Mouse (Mus musculus) liver, adult (tissue): ENCODE measurements around the gene Xpr1.

Experiments used
- GATA4 ChIP-seq: IDR thresholded peaks from 2 replicates; pipeline ENCODE4 v1.6.1; 2014; ENCODE audit warnings: mild to moderate bottlenecking, low read length; ENCODE audit not compliant: insufficient replicate concordance

Gene Xpr1

DNA sequence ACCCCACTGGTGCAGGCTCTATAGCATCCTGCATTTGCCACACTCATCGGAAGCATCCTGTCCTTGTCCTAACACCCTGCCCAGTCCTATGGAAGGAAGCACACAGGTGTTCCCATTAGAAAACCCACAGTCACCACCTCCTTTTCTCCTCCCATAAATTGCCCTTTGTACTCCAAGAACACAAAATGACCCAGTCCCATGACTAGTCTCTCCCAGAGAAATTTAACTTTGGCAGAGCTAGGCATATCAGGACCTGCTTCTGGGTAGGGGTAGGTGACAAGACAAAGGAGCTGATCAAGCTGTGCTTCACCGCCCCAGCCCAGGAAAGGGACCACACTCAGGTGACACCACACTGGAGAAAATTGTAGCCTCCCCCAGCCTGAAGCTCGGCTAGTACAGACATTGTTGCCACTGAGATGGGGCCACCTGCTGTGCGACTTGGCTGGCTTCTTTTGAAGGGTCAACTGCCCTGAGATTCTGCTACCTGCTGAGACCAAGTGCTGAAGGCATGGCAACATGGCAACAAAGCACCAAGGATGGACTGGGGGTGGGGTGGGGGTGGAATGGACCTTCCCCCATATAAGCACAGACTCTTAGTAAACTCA lies 166.6 kb downstream of the Xpr1 start:
- TF ChIP-seq GATA4: no peak

DNA sequence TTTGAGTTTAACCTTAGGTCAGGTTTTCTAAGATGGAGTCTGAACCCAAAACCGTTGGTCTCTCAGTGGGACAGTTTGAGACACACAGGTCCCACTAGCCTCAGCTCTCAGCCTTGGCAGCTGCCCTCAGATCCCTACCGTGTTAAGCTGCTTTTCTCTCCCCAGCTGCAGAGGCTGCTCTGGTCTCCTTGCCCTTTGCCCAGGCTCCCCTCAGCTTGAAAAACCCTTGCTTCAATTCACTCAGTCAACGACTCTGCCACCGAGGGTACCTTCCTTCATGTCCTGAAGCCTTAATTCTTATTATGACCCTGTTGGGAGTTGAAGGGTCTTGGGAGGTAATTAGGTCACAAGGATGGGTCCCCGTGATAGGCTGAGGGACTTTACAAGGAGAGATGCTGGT lies 167.3 kb downstream of the Xpr1 start:
- TF ChIP-seq GATA4: no peak

DNA sequence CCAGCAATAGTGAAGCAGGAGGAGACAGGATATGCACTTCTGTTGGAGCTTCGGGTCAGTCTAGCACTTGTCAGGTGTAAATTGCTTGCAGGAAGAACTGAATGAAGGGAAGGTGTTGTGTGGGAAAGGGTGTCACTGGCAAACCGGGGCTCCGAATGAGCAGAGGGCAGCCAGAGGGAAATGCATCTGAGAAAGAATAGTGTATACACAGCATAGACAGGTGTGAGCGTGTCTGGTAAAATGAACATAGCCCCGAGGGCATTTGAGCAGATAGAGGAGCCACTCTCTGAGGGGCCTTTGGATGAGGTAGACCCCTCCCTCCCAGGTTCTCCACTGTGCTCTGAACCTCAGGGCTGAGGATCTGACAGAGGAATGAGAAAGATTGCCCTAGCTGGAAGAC lies 169.2 kb downstream of the Xpr1 start:
- no peak for TF ChIP-seq GATA4

- TF ChIP-seq GATA4: no peak
Observed at GRCm38 (mm10) chr1:155247441-155247840, 169.8 kb downstream of the Xpr1 start.

DNA sequence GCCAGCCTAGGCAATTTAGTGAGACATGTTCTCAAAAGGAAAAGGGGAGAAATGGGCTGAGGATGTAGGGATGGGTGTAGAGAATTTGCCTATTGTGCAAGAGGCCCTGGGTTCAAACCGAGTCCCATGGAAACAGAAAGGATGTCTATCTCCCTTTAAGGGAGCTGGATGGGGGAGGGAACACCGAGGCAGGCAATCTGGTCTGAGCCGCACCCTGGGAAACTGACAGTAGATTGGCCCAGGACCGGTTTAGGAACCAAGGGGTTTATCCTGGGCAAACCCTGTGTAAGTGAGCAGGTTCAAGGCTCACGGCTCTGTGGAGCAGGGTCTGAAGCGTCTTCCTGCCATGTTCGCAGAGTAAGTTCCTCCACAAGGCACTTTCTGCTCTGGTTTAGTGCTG lies 171.7 kb downstream of the Xpr1 start:
- TF ChIP-seq GATA4: no peak

DNA sequence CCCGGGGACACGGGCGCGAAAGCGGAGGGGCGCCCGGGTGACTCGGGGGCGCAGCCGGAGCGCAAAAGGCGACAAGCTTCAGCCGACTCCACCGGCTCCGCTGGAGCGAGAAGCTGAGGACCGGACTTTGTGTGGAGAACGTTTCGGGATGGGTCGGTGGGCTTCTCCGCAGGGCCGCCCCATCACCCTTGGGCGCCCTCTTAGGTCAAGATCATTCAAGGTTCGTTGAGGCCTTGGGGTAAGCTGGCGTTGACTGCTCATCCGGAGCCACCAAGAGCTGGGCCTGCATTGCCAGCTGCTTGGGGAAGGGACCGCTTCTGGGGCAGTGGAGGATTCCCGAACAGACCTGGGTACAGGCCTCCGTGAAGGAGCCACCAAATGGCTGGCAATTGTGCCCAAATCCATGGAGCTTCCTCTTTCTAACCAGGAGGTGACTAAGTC lies 172.4 kb downstream of the Xpr1 start:
- TF ChIP-seq GATA4: no peak

GRCm38 (mm10) chr1:155243797-155244770 lies 173.1 kb downstream of the Xpr1 start, which contains the start of gene BC034090:
BC034090 (minus strand) TSS chr1:155244444.
- TF ChIP-seq GATA4: no peak

DNA sequence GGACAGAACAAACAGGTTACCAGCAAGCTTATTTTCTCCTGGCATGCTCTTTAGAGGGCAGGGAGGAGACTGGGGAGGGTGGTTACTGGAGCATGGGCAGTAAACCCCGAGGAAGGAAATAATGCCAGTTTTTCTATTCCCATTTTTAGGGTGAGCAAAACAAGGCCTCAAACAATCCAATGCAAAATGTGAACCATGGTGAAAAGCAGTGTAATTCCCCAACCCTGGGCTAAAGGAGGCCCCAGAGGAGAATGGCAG lies 174.8 kb downstream of the Xpr1 start:
- TF ChIP-seq GATA4: no peak

DNA sequence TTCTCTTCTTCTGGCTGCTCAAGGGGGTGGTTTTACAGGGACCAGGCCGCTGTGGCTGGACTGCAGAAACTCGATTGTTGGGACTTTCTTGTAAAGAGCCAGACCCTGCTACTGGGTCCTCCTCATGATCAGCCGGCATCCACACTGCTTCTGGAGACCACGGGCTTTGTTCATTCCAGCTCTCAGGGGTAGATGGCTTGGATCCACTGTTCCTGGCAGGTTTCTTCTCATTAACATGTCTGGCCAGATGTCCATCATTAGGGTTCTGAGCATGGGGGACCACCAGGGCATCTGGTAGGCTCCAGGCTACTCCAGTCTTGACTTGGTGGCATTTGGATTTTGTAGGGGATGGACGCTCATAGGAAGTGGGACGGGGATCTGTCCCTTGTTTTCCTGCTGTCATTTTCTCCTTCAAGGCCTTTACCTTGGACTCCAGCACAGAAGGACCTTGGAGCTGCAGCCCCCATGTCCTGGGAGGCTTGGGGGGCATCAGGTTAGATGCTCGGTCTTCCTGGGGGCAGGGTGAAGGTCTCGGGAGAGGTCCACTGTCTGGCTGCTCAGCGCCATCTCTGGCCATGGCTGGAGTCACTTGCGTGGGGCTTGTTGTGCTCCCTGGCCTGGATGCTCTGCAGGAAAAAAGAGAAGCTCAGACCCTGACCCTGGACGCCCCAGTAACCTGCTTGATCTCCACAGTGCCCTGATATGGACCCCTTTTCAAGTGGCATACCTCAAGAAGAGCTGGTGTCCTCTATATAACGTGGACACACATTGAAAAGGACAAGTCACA lies 175.3 kb downstream of the Xpr1 start:
- TF ChIP-seq GATA4: no peak

DNA sequence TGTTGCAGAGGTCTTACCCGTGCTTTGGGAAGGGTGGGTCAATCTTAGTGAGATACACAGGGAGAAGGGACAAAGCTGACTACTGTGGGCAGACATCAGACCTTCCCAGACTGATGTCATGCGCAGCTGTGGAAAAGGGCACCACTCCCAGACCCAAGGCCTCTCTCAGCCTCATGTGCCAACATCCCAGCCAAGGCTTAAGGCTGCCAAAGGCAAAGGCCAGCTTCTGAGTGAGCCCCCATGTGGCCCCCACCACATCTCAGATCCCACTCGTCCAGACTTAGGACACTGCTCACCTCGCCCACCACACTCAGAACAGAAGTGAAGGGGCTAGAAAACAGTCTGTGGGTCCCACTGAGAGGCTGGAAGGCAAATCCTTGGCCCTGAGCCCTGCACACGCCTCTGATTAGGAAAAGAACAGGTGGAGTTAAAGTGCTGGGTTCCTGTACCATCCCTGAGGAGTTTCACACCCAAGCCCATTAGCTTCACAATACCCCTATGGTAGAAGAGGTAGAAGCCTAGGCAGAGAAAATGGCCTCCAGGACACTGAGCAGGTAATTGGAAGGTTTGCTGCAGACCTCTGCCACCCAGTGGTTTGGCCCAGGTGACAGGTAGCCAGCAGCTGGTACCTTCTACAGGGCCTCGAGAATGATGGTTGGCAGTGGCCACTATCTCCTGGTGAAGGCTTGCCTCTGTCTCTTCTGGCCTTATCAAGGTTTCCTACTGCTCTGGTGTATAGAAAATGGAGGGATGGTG lies 177.1 kb downstream of the Xpr1 start:
- TF ChIP-seq GATA4: no peak

GRCm38 (mm10) chr1:155239169-155239568 lies 178.0 kb downstream of the Xpr1 start:
- no peak for TF ChIP-seq GATA4

DNA sequence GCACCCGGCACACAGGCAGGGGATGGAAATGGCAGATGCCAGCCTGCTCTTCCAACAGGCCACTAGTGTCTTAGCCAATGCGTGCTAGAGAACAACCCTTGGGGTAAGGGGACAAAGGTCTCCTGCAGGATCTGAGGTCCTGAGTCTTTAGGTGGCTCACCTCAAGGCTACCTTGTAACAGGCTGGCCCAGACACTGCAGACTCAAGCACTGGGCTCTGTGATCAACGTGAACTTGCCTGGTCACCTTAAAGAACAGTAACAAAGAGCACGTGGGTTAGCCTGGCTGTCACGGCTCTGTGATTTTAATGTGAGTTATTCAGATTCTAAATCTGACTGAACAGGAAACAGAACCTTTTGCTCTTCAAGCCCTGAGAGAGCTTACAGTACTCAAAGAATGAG lies 179.1 kb downstream of the Xpr1 start:
- no peak for TF ChIP-seq GATA4

DNA sequence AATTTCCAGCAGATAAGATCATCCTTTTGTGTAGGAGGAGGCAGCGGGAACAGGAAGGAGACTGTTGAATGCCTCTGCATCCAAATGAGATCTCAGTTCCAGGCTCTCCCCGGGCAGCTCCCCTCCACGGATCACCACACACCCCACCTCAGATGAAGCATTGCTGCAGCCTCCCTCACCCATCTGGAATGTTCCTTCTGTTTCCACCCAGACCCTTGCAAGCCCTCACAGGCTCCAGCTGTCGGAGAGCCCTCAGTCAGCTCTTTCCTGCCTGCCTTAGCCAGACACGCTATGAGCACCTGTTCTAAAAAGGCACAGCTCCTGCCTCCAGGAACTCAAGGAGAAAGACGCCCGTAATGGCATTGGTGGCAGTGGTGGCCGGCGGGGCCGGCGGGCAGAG lies 179.8 kb downstream of the Xpr1 start:
- TF ChIP-seq GATA4: no peak

- TF ChIP-seq GATA4: no peak
Observed at GRCm38 (mm10) chr1:155236306-155237024, 180.8 kb downstream of the Xpr1 start.
